Mouse (Mus musculus): ENCODE measurements around the gene Mtf1. TPM values are rescaled to one million over a fixed set of nuclear protein-coding genes. Genes with fewer than 3 reads are reported as not detected.

Mtf1 gene
- polyA plus RNA-seq, 1 experiment from 2014 or later = 14.1 TPM

GRCm38 (mm10) chr4:124815901-124816300, 14.0 kb downstream of the Mtf1 start:
- H3K9me3 ChIP-seq (ENCODE audit: low read depth, low read length) = no peaks in the 10 kb centered on the region
- DNase-seq (no peak), ATAC-seq (ENCODE audit: insufficient read depth) (no peak)
- WGBS = 89% methylated on average over 11 of the region's 11 CpGs
- H3K27me3 ChIP-seq (ENCODE audit: insufficient read depth, low read length) = no peaks in the 10 kb centered on the region
- H3K4me1 ChIP-seq (ENCODE audit: insufficient read depth) = no peaks in the 10 kb centered on the region
- no peak overlapping the region for H3K9ac ChIP-seq
- TF ChIP-seq CTCF (IDR thresholded peaks at IDR 0.05; ENCODE audit: low read depth) = no peak
- H3K4me2 ChIP-seq = no peak overlapping the region
- H3K4me3 ChIP-seq (ENCODE audit: low read depth, low read length) = no peak overlapping the region
- peaks cover 17% of the 10 kb centered on the region for H3K36me3 ChIP-seq (ENCODE audit: insufficient read depth)
- H3K27ac ChIP-seq (ENCODE audit: low read depth) = no peak overlapping the region

DNA sequence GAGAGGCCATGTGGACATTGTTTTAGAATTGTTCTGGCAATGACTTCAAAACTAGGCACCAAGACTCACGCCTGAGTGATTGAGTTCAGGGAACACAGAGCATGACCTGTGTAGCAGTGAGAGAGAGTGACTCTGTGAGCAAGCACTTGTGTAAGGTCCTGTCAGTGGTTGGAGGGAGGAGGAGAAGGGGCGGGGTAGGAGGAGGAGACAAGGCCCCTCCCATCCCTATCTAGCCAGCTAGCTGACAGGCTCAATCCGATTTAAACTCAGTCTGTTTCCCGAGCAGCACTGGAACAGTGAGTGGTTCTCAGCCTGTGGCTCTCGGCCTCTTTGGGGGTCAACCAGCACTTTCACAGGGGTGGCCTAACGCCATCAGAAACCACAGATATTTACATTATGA, 15.9 kb downstream of the Mtf1 start:
- DNase-seq = peak; percentile 42
- ATAC-seq (ENCODE audit: insufficient read depth) = peak; percentile 80
- 13% methylated on average over 6 of the region's 6 CpGs for WGBS
- TF ChIP-seq CTCF (IDR thresholded peaks at IDR 0.05; ENCODE audit: low read depth) = no peak
- H3K27ac ChIP-seq (ENCODE audit: low read depth) = no peak overlapping the region
- H3K9ac ChIP-seq = no peak overlapping the region
- no peak overlapping the region for H3K4me3 ChIP-seq (ENCODE audit: low read depth, low read length)
- no peaks in the 10 kb centered on the region for H3K4me1 ChIP-seq (ENCODE audit: insufficient read depth)
- H3K4me2 ChIP-seq = no peak overlapping the region
- H3K9me3 ChIP-seq (ENCODE audit: low read depth, low read length) = no peaks in the 10 kb centered on the region
- H3K27me3 ChIP-seq (ENCODE audit: insufficient read depth, low read length) = no peaks in the 10 kb centered on the region
- H3K36me3 ChIP-seq (ENCODE audit: insufficient read depth) = peaks cover 28% of the 10 kb centered on the region

- Histone ChIP-seq H3K4me1 (ENCODE audit: insufficient read depth) (no peaks in the 10 kb centered on the region), H3K27me3 (ENCODE audit: insufficient read depth, low read length) (no peaks in the 10 kb centered on the region), H3K9me3 (ENCODE audit: low read depth, low read length) (no peaks in the 10 kb centered on the region), H3K4me2 (no peak overlapping the region), H3K36me3 (ENCODE audit: insufficient read depth) (peaks cover 35% of the 10 kb centered on the region), H3K27ac (ENCODE audit: low read depth) (no peak overlapping the region), H3K9ac (no peak overlapping the region), H3K4me3 (ENCODE audit: low read depth, low read length) (no peak overlapping the region)
- ATAC-seq (ENCODE audit: insufficient read depth) (no peak), DNase-seq (no peak)
- TF ChIP-seq CTCF (IDR thresholded peaks at IDR 0.05; ENCODE audit: low read depth) = no peak
- 93% methylated on average over 4 of the region's 4 CpGs for WGBS
These were observed 16.9 kb downstream of the Mtf1 start for GRCm38 (mm10) chr4:124818832-124819231.

GRCm38 (mm10) chr4:124824967-124825366, 23.1 kb downstream of the Mtf1 start:
- WGBS = 91% methylated on average over 6 of the region's 6 CpGs
- Histone ChIP-seq H3K36me3 (ENCODE audit: insufficient read depth) (peaks cover 70% of the 10 kb centered on the region), H3K4me3 (ENCODE audit: low read depth, low read length) (no peak overlapping the region), H3K4me1 (ENCODE audit: insufficient read depth) (no peaks in the 10 kb centered on the region), H3K9me3 (ENCODE audit: low read depth, low read length) (no peaks in the 10 kb centered on the region), H3K27ac (ENCODE audit: low read depth) (no peak overlapping the region), H3K4me2 (no peak overlapping the region), H3K27me3 (ENCODE audit: insufficient read depth, low read length) (no peaks in the 10 kb centered on the region), H3K9ac (no peak overlapping the region)
- DNase-seq (no peak), ATAC-seq (ENCODE audit: insufficient read depth) (no peak)
- TF ChIP-seq CTCF (IDR thresholded peaks at IDR 0.05; ENCODE audit: low read depth) = no peak

DNA sequence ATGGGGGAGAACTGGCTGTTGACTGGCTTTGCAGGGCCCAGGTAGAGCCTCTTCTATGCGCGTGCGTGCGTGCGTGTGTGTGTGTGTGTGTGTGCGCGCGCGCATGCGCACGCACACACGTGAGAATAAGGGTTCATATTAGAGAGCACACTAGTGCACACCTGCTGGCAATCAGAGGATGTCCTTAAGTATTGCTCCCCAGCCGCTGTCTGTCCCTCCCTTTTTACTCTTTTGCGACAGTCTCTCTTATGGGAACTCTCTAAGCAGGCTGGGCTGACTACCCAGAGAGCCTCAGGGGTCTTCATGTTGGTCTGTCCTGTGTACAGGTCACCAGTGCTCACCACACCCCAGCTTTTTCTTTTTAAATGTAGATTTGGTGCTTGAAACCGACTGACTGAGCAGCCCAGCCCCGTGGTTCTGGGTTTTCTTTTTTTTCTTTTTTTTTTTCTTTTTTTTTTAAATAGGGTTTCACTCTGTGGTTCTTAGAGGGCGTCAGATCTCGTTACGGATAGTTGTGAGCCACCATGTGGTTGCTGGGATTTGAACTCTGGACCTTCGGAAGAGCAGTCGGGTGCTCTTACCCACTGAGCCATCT, 23.6 kb downstream of the Mtf1 start:
- H3K27ac ChIP-seq (ENCODE audit: low read depth) = no peak overlapping the region
- DNase-seq (no peak), ATAC-seq (ENCODE audit: insufficient read depth) (no peak)
- whole genome bisulfite sequencing = 93% methylated on average over 21 of the region's 21 CpGs
- TF ChIP-seq CTCF (IDR thresholded peaks at IDR 0.05; ENCODE audit: low read depth) = no peak
- H3K9me3 ChIP-seq (ENCODE audit: low read depth, low read length) = no peaks in the 10 kb centered on the region
- H3K9ac ChIP-seq = no peak overlapping the region
- no peak overlapping the region for H3K4me3 ChIP-seq (ENCODE audit: low read depth, low read length)
- no peak overlapping the region for H3K4me2 ChIP-seq
- H3K27me3 ChIP-seq (ENCODE audit: insufficient read depth, low read length) = no peaks in the 10 kb centered on the region
- no peaks in the 10 kb centered on the region for H3K4me1 ChIP-seq (ENCODE audit: insufficient read depth)
- H3K36me3 ChIP-seq (ENCODE audit: insufficient read depth) = peaks cover 69% of the 10 kb centered on the region

- H3K4me2 ChIP-seq = no peak overlapping the region
- no peak overlapping the region for H3K4me3 ChIP-seq (ENCODE audit: low read depth, low read length)
- ATAC-seq (ENCODE audit: insufficient read depth) = no peak
- no peak overlapping the region for H3K27ac ChIP-seq (ENCODE audit: low read depth)
- H3K36me3 ChIP-seq (ENCODE audit: insufficient read depth) = peaks cover 66% of the 10 kb centered on the region
- H3K27me3 ChIP-seq (ENCODE audit: insufficient read depth, low read length) = no peaks in the 10 kb centered on the region
- 70% methylated on average over 5 of the region's 5 CpGs for WGBS
- no peak for DNase-seq
- no peaks in the 10 kb centered on the region for H3K4me1 ChIP-seq (ENCODE audit: insufficient read depth)
- H3K9me3 ChIP-seq (ENCODE audit: low read depth, low read length) = no peaks in the 10 kb centered on the region
- no peak for TF ChIP-seq CTCF (IDR thresholded peaks at IDR 0.05; ENCODE audit: low read depth)
- H3K9ac ChIP-seq = no peak overlapping the region
These were observed 27.8 kb downstream of the Mtf1 start for GRCm38 (mm10) chr4:124829671-124830070.

DNA sequence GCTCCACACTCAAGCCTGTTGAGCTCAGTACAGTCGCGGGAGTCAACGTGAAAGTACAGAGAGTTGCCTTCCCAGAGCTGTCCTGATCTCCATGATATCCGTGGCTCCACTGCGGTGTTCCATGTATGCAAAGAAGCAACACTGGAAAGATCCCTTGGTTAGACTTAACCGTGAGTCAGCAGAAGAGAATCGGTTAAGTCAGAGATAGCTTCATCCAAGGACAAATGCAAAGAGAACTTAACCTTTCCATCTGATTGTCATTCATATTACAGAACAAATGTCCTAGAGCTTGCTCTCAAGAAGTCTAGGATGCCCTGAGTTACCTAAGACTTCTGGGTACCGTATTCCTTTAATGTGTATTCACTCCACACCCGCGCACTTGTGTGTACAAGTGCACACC, 30.9 kb downstream of the Mtf1 start:
- Histone ChIP-seq H3K36me3 (ENCODE audit: insufficient read depth) (peaks cover 45% of the 10 kb centered on the region; the same call in 1 of the 2 replicates), H3K9ac (no peak overlapping the region), H3K9me3 (ENCODE audit: low read depth, low read length) (no peaks in the 10 kb centered on the region), H3K4me3 (ENCODE audit: low read depth, low read length) (no peak overlapping the region), H3K4me2 (no peak overlapping the region), H3K4me1 (ENCODE audit: insufficient read depth) (no peaks in the 10 kb centered on the region), H3K27ac (ENCODE audit: low read depth) (no peak overlapping the region), H3K27me3 (ENCODE audit: insufficient read depth, low read length) (no peaks in the 10 kb centered on the region)
- WGBS = 92% methylated on average over 10 of the region's 10 CpGs
- DNase-seq = no peak
- ATAC-seq (ENCODE audit: insufficient read depth) = no peak
- no peak for TF ChIP-seq CTCF (IDR thresholded peaks at IDR 0.05; ENCODE audit: low read depth)

Measured in lung, embryonic 14.5 days (tissue).